Mouse (Mus musculus) olfactory bulb, adult 2 months (tissue): ENCODE results near the gene Pdcd7.

Experiments
- CTCF ChIP-seq: fragments of 200-500 bp; IDR thresholded peaks from 2 replicates; pipeline ENCODE4 v1.5.1; 2012; ENCODE audit warnings: low read depth, mild to moderate bottlenecking, low read length, moderate library complexity; ENCODE audit not compliant: insufficient read depth
- POLR2A ChIP-seq: fragments of 200-500 bp; IDR thresholded peaks from 2 replicates; pipeline ENCODE4 v1.6.1; 2012; ENCODE audit warnings: mild to moderate bottlenecking, low read depth, low read length, moderate library complexity; ENCODE audit not compliant: insufficient read depth

- TF ChIP-seq POLR2A = no peak
- TF ChIP-seq CTCF = no peak
These were observed 36.3 kb downstream of the Pdcd7 start for GRCm38 (mm10) chr9:65382031-65382750.
